Mouse (Mus musculus) C2C12 (cell line): Measurements from ENCODE around the gene Kbtbd13. TPM values are rescaled to one million over a fixed set of nuclear protein-coding genes. Genes with fewer than 3 reads are reported as not detected.

Experiments used
- H3K27me3 ChIP-seq: one replicate; pipeline ENCODE4 v1.6.1; 2011; ENCODE audit not compliant: control insufficient read depth, insufficient read depth, insufficient read length
- H3K36me3 ChIP-seq: one replicate; pipeline ENCODE4 v1.6.1; 2011; ENCODE audit not compliant: control insufficient read depth, insufficient read depth
- H3K4me3 ChIP-seq: one replicate; pipeline ENCODE4 v1.5.1; 2011; ENCODE audit warnings: mild to moderate bottlenecking, control low read depth; ENCODE audit not compliant: poor library complexity, insufficient read depth, severe bottlenecking
- H3K79me2 ChIP-seq: one replicate; pipeline ENCODE4 v1.6.1; 2011; ENCODE audit not compliant: control insufficient read depth, insufficient read depth
- H3K79me3 ChIP-seq: one replicate; pipeline ENCODE4 v1.6.1; 2011; ENCODE audit warnings: low read depth, control low read depth
- H3ac ChIP-seq: one replicate; pipeline ENCODE3; 2011; ENCODE audit warnings: low read depth; ENCODE audit not compliant: control insufficient read depth, insufficient read length
- CEBPB ChIP-seq: IDR thresholded peaks from one replicate; pipeline ENCODE4 v1.6.1; 2011; ENCODE audit warnings: low read depth, mild to moderate bottlenecking, control low read depth, moderate library complexity
- CTCF ChIP-seq: IDR thresholded peaks from one replicate; pipeline ENCODE4 v1.5.1; 2011; ENCODE audit not compliant: control insufficient read depth, insufficient read depth, insufficient read length
- FOSL1 ChIP-seq: IDR thresholded peaks from one replicate; pipeline ENCODE4 v1.8.0; 2011; ENCODE audit warnings: mild to moderate bottlenecking, low read length; ENCODE audit not compliant: poor library complexity, insufficient read depth, severe bottlenecking
- MAX ChIP-seq: IDR thresholded peaks from one replicate; pipeline ENCODE4 v1.6.1; 2011; ENCODE audit warnings: mild to moderate bottlenecking, control low read depth
- MYOD1 ChIP-seq: IDR thresholded peaks from one replicate; pipeline ENCODE4 v1.6.1; 2011; ENCODE audit warnings: low read depth; ENCODE audit not compliant: control insufficient read depth, insufficient read length
- MYOG ChIP-seq: IDR thresholded peaks from one replicate; pipeline ENCODE4 v1.6.1; 2011; ENCODE audit not compliant: control insufficient read depth, insufficient read length; ENCODE audit errors: extremely low read depth
- USF1 ChIP-seq: IDR thresholded peaks from one replicate; pipeline ENCODE4 v1.6.1; 2011; ENCODE audit warnings: low read depth, mild to moderate bottlenecking, control low read depth, moderate library complexity
- polyA plus RNA-seq: library from polyadenylated mRNA; unstranded; fragments of >200 nt; fragmentation: generic; extraction: Trizol; gene quantifications from one replicate; pipeline ENCODE4 v1.2.1, GENCODE M21; 2012; ENCODE audit warnings: missing spikeins

The Kbtbd13 gene
- polyA plus RNA-seq, 1 experiment = not detected

DNA sequence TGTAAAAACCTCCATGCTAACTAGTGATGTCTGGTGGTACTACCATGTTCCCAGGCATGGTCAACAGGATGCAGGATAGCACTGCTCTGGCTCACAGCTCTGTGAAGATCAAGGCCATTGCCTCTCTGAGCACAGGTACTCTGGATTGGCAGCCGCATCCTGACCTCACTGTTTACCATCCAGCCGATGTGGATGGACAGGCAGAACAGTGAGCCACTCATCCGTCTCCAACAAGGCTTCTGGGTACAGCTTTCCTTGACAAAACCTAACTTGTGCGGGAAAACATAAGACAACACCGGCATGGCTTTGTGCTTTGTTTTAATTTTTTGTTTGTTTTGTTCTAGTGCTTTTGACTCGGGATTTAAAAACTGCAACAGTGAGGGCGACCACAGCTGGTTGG is 25.7 kb downstream of the Kbtbd13 start:
- Histone ChIP-seq H3K4me3 (no peak overlapping the region), H3K79me2 (no peaks in the 10 kb centered on the region), H3K79me3 (no peaks in the 10 kb centered on the region), H3K36me3 (peaks cover 14% of the 10 kb centered on the region), H3ac (no peak overlapping the region), H3K27me3 (no peaks in the 10 kb centered on the region)
- TF ChIP-seq USF1 (no peak), CEBPB (no peak), MAX (no peak), CTCF (no peak), MYOD1 (no peak), FOSL1 (no peak), MYOG (no peak)

DNA sequence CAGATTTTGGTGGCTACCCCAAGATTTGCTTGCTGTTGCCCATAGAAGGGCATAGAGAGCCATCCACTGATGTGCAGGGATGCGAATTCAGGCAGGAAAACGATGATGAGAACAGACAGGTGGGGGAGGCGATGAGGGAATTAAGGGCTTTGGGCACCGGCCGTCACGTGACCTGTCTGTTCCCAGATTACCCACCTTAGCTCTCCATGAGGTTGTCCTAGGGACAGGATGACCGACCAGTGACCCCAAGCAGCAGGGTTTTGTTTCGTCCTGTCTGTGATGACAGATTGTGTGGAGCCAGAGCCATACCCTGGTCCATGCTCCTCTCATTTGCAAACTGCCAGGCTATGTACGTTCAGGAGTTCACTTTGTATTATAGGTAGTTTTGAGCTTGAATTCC is 27.8 kb downstream of the Kbtbd13 start:
- H3K4me3 ChIP-seq = no peak overlapping the region
- TF ChIP-seq CEBPB (no peak), USF1 (peak; percentile 46), CTCF (no peak), MYOD1 (peak; percentile 28), FOSL1 (no peak), MYOG (no peak), MAX (no peak)
- H3K79me2 ChIP-seq = no peaks in the 10 kb centered on the region
- H3K36me3 ChIP-seq = peaks cover 22% of the 10 kb centered on the region
- no peaks in the 10 kb centered on the region for H3K79me3 ChIP-seq
- H3K27me3 ChIP-seq = no peaks in the 10 kb centered on the region
- H3ac ChIP-seq = no peak overlapping the region

DNA sequence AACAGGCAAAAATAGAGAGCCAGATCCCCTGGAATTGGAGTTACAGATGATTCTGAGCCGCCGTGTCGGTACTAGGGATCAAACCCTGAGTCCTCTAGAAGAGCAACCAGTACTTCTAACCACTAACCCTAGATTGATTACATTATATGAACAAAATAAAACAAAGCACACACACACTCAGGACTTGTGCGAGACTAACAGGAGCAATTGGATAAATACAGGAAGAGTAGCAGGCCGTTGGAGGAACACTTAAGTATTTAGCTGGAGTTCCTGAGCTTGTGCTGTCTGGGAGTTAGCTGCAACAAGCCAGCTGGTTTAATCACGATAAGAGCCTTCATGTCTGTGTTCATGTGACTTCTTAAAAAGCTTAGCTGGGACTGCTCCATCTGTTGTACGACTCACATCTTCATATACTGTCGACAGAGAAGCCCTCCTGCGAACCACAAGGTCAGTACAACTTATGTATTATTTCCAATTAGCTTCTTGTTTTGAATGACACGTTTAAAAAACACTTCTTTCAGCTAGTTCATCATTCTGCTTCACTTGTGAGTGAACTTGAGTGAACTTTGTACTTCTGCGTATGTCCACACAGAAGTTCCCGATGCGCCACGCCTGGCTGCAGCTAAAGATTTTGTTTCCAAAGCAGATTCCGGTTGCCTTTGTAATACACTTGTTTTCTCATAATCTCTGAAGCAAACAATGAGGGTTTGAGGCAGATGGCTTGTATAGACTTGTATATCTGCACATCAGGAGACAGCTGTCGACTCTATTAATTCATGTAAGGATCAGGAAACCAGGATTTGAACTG is 30.6 kb downstream of the Kbtbd13 start, which contains the start of gene Ubap1l:
Ubap1l (plus strand) TSS at position 401 of the 808 bp plus-strand sequence.
- Histone ChIP-seq H3K36me3 (peaks cover 37% of the 10 kb centered on the region), H3ac (no peak within 1 kb of the TSS), H3K27me3 (no peaks in the 10 kb centered on the region), H3K79me3 (no peaks in the 10 kb centered on the region), H3K79me2 (no peaks in the 10 kb centered on the region), H3K4me3 (no peak within 1 kb of the TSS)
- TF ChIP-seq CTCF = no peak

DNA sequence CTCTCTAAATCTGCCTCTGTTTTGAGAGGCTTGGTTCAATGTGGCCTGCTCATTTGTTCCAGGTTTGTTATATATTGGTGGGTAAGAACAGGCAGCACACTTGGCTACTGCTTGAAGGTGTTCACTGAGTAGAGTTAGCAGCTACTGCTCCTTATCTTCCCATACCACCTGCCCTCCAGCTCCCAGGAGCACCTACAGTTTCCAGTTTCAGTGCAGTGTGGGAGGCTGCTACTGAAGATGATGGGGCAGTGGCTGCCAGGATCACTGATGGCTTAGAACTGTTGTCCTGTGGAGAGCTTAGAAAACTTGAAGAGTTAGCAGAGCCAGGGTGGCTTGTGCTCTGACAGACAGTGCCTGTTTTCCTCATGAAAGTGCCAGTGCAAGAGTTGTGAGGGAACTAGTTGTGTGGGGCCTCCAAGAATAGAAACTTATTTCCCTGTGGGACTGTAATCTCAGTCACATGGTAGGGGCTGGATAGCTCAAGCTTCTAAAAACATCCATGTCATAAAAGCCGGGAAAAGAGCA is 32.4 kb downstream of the Kbtbd13 start:
- TF ChIP-seq CEBPB (no peak), MYOD1 (no peak)
- Histone ChIP-seq H3K4me3 (no peak overlapping the region), H3K79me3 (peaks cover 4% of the 10 kb centered on the region), H3K36me3 (peaks cover 37% of the 10 kb centered on the region), H3K79me2 (peaks cover 8% of the 10 kb centered on the region), H3ac (no peak overlapping the region), H3K27me3 (no peaks in the 10 kb centered on the region)

DNA sequence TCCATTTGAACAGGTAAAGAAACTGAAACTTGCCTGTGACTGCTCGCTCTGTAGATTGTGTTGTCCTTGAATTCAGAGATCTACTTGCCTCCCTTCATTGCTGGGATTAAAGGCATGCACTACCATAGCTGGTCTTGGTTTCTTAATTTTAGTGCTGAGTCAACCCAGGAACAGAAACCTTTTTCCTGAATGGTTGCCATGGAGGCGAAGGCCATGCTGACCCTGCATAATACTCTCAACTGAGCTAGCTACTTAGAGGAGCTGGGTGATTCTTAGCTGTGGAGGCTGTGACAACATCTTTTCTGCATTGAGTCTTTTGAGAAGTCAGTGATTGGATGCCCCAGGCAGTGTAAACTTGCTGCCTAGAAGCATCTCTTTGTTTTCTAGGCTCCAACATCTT is 34.5 kb downstream of the Kbtbd13 start:
- peaks cover 32% of the 10 kb centered on the region for H3K36me3 ChIP-seq

DNA sequence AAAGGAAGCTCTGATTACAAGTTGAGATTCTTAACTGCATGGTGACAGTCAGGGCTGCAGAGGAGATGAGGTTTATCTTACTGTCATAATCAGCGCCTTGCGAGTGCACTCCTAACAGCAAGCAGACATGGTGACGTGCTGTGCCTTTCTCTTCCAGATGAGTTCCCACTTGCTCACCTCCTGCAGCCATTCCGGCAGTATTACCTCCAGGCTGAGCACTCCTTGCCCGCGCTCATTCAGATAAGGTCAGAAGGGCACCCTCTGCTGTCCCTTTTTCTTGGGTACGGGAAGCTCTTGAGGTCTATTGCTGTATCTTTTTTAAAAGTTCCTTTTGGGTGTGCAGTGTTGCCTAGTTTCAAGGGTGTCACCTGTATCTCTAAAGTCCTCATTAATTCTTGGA is 34.9 kb downstream of the Kbtbd13 start:
- Histone ChIP-seq H3K36me3 (peaks cover 30% of the 10 kb centered on the region), H3K79me2 (peaks cover 32% of the 10 kb centered on the region), H3ac (no peak overlapping the region), H3K79me3 (peaks cover 22% of the 10 kb centered on the region), H3K4me3 (no peak overlapping the region), H3K27me3 (no peaks in the 10 kb centered on the region)
- no peak for TF ChIP-seq MYOD1
- TF ChIP-seq CTCF = no peak
- TF ChIP-seq MAX = no peak

More for the DNA sequence above, 34.5 kb downstream of the Kbtbd13 start:
- no peaks in the 10 kb centered on the region for H3K27me3 ChIP-seq
- peaks cover 19% of the 10 kb centered on the region for H3K79me3 ChIP-seq
- no peak for TF ChIP-seq USF1
- TF ChIP-seq MYOD1 = no peak
- no peak for TF ChIP-seq CTCF
- no peak for TF ChIP-seq MAX
- peaks cover 28% of the 10 kb centered on the region for H3K79me2 ChIP-seq
- H3K4me3 ChIP-seq = no peak overlapping the region
- no peak overlapping the region for H3ac ChIP-seq
